Mouse (Mus musculus) A20 (cell line): Measurements from ENCODE around the gene Smad3.

Experiments used
- DNase-seq: peaks from one replicate; pipeline ENCODE4 v3.0.0-alpha.2; 2011; ENCODE audit warnings: low read depth, low spot score

Smad3 gene

DNA sequence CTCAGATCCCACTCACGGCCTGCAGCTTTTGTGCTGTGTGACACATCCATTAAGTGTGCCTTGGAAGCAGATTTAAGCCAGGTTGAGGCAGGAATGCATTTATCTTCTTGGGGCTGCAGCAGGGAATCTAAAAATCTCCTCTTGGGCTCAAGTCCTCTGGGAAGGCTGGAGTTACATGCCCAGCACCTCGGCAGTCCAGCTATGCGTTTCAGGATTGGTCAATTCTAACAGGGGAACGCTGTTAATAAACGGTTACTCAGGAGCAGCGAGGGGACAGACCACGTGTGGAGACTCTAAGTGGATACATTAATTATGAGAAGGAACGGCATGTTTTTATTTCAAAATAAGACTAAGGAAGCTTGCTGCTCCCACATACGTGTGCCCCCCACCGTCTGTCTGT, 14.7 kb upstream of the Smad3 start:
- DNase-seq: no peak

DNA sequence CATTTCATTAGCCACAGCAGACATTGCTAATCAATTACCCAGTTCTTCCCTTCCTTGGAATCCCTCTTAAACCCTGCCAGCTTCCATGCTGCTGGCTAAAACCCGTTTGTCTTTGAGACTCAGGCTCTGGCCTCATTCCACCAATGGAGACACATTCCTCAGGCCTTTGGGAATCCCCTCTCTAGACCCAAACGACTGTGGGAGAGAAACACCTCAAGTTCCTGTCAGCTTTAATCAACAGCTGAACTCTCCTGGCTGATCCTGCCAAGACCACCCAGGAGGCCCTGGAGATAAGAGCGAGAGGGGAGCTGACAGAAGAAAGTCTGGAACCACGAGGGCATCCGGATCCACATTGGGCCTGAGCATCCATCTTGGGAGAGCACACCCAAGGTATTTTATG, 13.9 kb upstream of the Smad3 start:
- DNase-seq: no peak

DNA sequence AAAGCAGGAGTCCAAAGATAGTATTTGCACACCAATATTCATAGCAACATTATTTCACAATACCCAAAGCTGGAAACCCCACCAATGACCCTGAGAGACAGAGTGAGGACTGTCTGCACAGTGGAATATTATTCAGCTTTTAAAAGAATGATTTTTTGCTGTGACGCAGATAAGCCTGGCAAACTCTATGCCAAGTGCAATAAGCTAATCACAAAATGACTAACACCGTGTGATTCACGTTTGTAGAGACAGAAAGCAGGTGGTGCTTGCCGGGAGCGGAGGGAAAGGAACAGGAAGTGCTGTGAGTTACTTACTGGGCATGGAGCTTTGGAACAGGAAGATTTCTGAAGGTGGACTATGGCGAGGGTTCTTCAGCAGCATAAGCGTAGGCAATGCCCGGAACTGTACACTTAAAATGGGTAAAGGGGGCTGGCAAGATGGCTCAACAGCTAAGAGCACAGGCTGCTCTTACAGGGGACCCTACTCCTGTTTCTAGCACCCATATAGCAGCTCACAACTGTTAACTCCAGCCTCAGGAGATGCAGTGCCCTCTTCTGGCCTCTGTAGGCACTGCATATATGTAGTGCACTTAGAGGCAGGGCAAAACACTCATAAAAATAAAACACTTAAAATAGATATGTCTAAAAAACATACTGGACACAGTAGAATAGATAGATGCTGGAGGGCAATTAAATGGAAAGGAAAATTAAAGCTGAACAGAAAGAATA, 3.7 kb upstream of the Smad3 start:
- peak; percentile 38 for DNase-seq

DNA sequence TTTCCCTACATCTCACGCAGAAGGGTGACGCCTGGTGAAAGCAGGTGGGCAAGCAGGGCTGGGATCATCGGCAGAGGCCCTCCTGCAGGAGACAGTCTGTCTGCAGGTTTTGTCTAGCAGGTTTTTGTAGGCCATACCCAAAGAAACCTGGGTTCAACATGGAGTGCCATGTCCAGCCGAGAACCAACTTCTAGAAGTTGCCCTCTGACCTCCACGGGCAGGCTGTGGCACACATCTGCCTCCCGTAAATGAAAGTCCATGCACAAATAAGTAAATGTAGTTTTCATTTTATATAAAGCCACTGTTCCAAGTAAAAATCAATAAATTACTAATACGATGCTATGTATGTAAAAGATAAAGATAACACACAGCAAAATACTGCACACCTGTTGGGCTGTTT, 3.0 kb upstream of the Smad3 start:
- no peak for DNase-seq

DNA sequence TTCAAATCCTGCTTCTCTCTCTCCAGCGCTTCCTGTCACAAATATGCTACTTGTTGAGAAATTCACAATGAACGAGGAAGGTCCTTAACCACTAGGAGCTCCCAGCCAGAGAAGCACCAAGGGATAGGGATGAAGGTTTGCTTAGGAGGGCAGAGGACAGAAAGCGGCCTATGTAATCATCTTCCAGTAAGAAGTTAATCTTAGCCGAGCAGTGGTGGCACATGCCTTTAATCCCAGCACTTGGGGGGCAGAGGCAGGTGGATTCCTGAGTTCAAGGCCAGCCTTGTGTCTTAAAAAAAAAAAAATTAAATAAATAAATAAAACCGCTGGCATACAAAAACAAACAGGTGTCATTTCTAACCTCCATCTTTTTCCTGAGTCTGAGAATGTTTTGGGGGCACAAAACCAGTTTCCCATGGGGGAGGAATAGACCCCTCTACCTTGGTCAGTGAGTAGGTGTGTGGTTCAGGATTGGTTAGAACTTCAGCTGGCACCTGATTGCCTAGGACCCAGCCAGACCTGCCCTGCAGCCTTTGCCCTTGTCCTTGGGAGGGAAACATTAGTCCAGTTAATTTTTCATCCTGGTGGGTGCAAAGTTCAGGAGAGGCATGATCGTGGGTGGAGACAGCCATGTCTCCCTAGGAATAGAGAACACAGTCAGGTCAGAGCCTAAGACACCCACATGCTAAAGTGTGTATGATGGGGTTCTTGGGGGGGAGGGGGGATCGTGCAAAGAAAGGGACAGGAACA, 2.4 kb upstream of the Smad3 start:
- no peak for DNase-seq

DNA sequence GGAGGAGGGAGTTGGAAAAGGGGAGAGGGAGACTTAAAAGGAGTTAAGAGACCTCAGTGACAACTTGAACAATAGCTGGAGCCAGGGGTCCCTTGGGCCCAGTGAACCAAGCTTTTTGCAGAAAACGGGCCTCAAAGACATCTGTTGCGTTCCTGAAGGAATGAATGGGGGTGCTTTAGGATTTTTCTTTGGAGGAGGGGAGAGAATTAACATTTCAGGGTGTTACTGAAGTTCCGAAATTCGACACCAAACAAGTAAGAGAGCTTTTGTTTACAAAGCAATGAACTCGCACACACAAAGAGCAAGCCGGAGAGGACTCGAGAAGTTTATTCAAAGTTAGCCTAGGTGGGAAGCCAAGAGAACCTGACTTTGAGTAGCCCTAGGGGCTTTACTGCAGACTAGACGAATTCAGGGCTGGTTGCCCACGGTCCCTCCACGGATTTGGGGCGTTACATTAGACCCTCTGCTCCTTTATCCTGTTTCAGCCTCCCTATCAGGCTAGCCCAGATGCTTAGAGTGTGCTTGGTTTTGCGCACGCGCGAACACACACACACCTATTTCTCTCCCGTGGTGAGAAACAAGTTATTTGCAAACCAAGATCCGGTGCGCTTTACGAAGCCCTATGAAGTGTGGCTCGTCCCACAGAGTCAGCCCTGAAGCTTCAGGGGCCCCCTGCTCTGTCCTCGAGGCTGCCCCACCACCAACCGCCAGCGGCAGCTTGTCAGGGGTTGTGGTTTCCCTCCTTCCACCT, 1.0 kb upstream of the Smad3 start:
- DNase-seq: no peak

DNA sequence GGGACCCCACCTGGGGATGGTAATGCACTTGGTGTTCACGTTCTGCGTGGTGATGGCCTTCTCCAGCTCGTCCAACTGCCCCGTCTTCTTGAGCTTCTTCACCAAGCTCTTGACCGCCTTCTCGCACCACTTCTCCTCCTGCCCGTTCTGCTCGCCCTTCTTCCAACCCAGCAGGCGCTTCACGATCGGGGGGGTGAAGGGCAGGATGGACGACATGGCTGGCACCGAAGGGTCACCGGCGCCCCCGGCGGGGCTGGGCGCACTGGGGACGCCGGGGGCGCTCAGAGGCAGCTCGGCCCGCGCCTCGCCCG, 377 bp downstream of the Smad3 start:
- peak; percentile 64 for DNase-seq

DNA sequence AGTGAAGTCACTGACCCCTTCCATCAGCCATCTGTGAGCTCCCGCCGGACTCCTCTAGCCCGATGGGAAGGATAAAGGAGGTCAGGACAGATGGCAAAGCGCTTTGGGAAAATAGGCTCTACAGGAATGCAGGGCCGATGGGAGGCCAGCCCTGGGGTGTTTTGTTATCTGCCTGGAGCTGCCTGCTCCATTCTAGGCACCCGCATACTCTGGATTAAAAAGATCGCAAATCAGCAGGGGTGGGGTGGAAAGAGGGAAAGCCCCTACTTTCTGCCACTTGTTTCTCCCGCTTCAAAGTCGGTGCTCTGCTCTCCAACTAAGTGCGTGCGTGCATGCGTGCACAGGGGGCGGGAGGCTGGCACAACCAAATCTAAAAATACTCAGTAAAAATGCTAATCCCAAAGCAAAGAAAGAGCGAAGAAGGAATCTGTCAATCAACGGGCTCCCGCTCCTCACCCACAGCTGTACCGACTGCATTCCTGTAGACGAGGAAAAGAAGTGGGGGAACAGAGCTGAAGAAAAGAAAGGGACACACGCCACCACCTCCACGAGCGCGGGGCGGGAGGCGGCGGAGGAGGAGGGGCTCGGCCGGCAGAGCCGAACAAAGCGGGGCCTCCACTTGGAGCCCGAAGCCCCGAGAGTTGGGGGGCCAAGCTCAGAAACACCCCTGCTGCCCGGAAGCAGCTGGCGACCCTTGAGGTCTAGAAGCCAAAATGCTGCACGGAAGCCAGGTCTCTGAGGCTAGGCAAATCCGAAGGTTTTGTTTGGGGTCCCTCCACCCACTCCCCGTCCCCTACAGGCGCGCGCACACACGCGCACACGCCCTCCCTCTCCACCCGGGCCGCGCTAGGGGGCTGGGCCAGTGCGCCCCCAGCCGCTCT, 973 bp downstream of the Smad3 start:
- peak; percentile 30 for DNase-seq

DNA sequence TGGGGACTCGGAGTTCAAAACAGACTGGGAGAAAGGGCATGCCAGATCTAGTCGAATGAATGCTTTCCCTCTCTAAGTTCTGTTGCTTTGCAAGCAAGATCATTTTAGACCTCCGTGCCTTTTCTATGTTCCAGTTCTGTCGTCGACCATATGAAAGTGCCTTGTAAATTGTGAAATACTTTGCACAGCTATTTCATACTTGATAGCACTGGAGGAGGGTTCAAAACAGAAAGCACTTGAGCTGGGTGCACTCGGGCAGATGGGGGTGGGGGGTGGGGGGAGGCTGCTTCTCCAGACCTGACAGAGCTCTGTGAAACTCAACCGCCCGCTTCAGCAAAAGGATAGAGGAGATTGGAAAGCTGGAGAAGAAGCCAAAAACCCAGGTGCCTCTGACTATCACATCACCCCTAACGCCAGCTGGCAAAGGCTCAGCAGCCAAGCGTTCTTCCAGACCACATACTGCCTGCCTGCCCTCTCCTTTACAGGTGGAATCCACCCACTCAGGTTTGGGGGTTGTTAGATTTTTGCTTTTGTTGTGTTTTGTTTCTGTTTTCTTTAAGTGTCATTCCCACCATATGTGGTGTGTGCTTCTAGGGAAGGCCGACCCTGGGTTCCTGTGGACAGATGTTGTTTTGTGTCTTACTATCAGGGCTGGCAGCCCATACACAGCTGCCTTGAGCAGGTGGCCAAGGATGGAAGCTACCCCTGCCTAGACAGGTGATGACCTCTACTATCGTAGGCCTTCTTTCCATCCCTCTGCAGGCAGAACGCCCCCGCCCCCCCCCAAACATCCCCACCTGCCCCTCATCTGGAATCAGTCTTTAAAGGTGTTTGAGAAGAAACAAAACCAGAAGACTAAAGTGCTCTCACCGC, 1.9 kb downstream of the Smad3 start:
- peak; percentile 55 for DNase-seq

DNA sequence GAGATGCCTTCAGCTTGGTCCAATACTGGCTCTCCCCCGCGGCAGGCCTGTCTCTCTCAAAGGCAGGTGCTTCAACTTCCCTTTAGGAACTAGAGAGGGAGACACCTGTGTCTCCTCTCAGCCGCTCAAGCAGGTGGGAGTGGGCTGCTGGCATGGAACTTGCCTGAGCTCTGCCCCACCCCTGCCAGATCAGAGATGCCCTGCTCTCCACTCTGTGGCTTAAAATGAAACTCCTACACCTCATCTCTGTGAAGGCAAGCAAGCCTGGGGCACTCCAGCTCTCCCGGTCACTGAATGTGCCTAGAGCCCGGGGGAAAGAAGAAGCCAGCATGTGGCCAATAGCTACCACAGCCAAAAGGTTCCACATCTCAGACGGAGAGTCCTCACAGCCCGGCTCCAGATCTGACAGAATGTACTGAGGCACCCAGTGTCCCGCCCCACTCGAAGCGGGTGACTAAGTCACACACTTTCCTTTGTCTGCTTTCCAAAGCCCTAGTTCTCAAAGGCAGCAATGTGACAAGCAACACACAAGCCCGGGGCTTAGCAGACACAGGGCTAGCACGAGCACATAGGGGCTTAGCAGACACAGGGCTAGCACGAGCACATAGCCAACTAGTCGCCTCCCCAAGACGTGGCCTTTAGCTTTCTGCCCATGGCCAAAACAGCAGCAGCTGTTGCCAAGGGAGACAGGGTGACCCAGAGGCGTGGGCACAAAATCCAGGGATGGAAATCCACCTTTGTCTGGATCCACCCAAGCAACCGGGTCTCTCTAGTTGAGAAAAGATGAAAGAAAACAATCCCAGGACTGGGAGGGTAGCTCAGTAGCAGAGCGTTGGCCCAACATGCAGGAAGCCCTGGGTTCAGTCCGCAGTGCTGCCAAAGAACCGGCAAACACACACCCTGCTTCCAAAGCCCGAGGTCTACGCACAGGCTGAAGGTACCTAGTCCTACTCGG, 3.0 kb downstream of the Smad3 start:
- peak; percentile 66 for DNase-seq

DNA sequence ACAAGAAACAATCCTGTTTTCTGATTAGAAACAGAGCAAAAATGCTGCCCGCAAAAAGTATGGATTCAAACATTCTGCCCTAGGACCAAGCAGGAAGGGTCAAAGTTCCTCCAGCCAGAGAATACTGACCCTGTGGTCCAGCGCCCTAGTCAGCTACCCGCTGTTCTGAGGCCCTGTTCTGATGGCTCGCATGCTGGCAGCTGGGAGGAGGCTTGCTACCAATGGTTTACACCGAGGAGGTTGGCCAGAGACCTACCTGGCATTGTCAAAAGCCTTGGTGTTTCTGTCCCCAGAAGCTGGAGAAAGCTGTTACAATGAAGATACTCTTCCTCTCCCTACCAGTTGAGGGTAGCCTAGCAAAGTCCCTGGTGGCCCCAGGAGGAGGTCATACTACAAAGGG, 3.8 kb downstream of the Smad3 start:
- no peak for DNase-seq

DNA sequence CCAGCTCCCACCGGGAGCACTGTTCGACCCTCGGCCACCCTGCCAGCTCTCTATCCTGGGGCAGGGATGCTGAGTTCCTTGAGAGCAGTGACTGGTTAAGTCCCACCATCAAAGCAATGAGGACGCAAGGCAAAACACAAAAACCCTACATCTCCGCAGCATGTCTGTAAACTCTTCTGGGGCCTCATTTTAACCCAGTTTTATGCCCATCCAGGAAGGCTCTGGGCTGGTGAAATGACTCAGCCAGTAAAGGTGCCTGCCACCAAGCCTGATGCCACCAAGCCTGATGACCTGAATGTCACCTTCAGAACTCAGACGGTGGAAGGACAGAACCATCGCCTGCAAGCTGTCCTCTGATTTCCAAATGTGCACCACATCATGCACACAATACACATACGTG, 4.4 kb downstream of the Smad3 start:
- DNase-seq: no peak

DNA sequence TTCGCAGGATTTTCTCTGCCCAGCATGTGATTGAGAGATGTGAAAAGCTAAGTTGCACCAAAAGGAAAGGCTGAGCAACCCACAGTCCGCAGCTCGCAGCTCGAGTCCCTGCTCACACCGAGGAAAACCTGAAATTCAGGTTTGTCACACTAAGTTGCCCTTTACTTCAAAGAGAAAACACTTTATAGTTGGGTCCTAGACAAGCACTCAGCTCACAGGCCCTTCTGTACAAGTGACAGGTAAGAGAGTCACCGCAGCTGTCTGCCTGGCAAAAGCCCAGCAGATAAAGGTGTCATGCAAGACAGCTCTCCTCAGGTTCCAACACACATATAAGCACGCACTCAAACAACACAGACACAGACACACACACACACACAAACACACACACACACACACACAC, 5.2 kb downstream of the Smad3 start:
- no peak for DNase-seq

DNA sequence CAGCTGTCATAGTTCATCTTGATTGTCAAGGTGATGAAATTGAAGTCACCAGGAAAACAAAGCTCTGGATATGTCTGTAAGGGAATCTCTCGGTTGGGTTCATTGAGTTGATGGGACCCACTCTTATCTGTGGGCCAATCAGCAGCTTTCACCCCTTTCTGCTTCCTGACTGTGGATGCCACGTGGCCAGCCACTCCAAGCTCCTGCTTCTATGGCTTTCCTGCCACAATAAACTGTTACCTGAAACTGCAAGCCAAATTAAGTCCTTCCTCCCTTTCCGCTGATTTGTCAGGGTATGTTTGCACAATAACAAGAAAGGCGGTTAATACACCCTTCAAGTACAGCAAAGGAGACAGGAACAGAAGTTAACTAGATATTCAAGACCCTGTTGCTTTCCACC, 6.5 kb downstream of the Smad3 start:
- DNase-seq: no peak

DNA sequence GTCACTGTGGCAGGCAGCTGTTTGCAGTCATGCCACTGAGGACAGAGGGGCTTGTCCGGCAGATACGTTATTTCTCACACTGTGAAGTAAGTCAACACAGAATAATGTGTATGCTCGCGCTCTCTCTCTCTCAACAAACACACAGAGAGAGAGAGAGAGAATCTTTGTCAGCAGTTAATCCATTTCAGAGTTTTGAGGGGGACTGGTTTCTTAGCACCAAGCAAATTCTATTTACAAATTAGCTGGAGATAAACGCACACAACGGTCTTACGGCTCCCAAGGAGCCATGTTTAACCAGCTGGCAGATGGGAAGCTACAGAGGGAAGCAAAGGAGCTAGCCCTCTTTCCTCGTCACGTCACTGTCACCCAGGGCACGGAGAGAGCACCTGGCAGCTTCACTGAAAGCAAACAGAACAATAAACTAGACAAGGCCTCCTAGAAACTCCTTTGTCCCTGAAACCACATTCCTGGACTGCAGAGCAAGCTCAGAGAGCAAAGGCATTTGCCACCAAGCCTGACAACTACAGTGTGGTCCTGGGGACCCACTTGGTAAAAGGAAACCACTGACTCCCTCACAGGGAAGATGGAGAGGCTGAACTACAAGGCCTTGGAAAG, 7.3 kb downstream of the Smad3 start:
- DNase-seq: no peak

DNA sequence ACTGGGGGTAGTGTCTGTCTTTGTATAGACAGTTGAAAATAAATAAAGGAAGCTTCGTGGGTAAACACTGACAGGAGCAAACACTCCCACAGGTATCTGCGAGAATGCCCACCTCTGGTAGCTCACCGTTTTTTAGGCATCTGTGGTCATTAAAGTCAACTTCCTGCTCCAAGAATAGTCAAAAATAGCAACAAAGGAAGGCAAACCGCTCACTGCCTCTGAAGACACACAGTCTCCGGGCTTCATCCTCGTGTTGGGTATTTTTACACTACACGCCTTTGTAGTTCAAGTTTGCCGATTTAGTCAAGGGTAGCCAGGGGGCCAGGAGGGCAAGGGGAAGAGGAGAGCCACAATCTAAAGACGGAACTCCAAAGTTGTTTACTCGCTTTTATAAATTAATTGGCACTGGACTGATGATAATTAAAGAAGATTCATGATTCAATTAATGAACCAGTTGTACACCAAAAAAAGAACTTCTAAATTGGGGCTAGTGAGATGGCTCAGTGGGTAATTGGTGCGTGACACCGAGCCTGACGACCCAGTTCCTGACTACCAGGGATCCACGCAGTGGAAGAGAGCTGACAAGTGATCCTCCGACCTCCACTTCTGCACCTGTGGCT, 8.4 kb downstream of the Smad3 start:
- DNase-seq: peak; percentile 27

DNA sequence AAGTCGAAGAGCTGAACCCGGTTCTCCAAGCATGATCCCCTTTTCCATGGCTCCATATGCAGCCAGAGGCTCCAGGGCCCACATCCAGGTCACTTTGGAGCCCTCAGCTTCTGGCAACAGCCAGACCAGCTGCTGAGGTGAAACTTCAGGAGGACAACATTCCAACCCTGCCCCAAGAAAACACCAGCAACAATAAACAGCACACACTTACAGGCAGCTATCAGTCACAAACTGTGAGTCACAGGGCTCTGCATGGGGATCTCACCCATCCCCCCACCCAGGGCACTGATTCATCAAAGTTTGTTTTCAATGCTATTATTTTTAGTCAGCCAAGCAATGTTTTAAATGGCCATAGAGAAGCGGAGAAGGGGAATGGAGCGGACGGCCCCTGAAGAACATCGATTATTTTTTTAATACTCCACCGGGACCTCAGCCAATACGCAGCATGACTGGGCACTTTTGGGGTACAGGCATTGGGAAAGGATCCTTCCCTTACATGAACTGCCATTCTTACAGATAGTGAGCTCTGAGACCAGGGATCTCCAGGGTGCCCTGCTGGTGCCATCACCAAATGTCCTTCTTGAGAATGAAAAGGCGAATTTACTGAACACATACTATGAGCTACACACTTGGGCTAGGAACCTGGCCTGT, 10.0 kb downstream of the Smad3 start:
- DNase-seq: no peak

DNA sequence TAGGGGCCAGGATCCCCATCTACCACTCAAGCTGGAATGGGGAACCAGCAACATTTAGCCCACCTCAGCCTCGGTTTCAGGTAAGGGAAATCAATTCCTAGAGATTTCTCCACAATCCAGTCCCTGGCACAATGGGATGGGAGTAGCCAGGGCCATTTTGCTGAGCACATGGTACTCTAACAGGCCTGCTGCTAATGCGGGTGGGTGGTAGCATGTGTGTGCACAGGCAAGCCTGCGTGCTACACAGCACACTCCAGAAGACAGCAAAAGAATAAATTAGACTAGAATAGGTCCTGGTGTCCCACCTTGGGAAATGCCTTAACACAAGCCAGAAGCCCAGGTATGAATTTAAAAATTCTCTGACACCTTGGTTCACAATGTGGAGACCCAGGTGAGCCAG, 10.8 kb downstream of the Smad3 start:
- DNase-seq: no peak
